Mouse (Mus musculus): ENCODE measurements around the gene Tubb5.

Tubb5 gene

GRCm38 (mm10) chr17:35788025-35788424, 50.1 kb downstream of the Tubb5 start:
- no peak for DNase-seq

- DNase-seq, result no peak
Measured at GRCm38 (mm10) chr17:35787493-35787892, 50.6 kb downstream of the Tubb5 start.

GRCm38 (mm10) chr17:35785140-35785539, 53.0 kb downstream of the Tubb5 start:
- DNase-seq, result no peak

DNA sequence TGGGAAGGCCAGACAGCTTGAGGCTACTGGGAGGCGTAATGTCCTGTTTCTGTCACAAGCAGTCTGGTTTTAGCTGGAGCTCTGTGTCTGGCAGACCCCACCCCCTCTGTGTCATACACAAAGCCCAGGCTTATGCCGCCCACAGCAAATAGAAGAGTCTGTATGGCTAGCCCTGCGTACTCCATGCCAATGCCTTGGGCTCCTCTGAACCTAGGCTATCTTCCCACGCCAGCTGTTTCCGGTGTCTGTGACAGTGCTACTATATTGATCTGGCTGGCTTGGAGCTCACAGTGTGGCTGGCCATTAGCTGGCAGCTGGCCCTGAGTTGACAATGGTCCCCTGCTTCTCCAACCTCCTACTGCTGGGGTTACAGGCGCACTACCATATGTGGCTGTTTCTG, 54.2 kb downstream of the Tubb5 start:
- peak; percentile 8 for DNase-seq

Data from right cerebral cortex, postnatal 4 days (tissue).